Mouse (Mus musculus) intestine, postnatal 0 days (tissue): Measurements from ENCODE around the gene Ddx23. TPM values are rescaled to one million over a fixed set of nuclear protein-coding genes. Genes with fewer than 3 reads are reported as not detected.

Source experiments
- ATAC-seq: fragments of 200-750 bp; cut with Nextera tagmentation; 2 replicates; pipeline ENCODE4 v1.8.0; 2017; ENCODE audit warnings: mild to moderate bottlenecking, moderate TSS enrichment, moderate library complexity
- H3K27ac ChIP-seq: fragments of 300-500 bp; sonication (generic); 2 replicates; pipeline ENCODE4 v1.5.1; 2014; ENCODE audit warnings: mild to moderate bottlenecking, low read depth, low read length, moderate library complexity
- H3K27me3 ChIP-seq: fragments of 300-500 bp; sonication (generic); replicated peaks from 2 replicates; pipeline ENCODE4 v1.6.1; 2014; ENCODE audit warnings: low read length, mixed read lengths; ENCODE audit not compliant: control insufficient read depth, insufficient read depth
- H3K36me3 ChIP-seq: fragments of 300-500 bp; sonication (generic); 2 replicates; pipeline ENCODE4 v1.6.1; 2014; ENCODE audit warnings: mild to moderate bottlenecking, moderate library complexity; ENCODE audit not compliant: control insufficient read depth, insufficient read depth
- H3K4me1 ChIP-seq: fragments of 300-500 bp; sonication (generic); replicated peaks from 2 replicates; pipeline ENCODE4 v1.6.1; 2014; ENCODE audit warnings: antibody characterized with exemption, low read length, mixed read lengths; ENCODE audit not compliant: control insufficient read depth, insufficient read depth
- H3K4me2 ChIP-seq: fragments of 300-500 bp; sonication (generic); replicated peaks from 2 replicates; pipeline ENCODE4 v1.6.1; 2014; ENCODE audit warnings: low read depth, mild to moderate bottlenecking, moderate library complexity
- H3K4me3 ChIP-seq: fragments of 300-500 bp; sonication (generic); 2 replicates; pipeline ENCODE4 v1.5.1; 2014; ENCODE audit warnings: low read depth, low read length
- H3K9ac ChIP-seq: fragments of 300-500 bp; sonication (generic); 2 replicates; pipeline ENCODE4 v1.6.1; 2014; ENCODE audit warnings: mild to moderate bottlenecking, low read depth, low read length
- H3K9me3 ChIP-seq: fragments of 300-500 bp; sonication (generic); 2 replicates; pipeline ENCODE4 v1.6.1; 2016; ENCODE audit warnings: mixed run types; ENCODE audit not compliant: control insufficient read depth
- CTCF ChIP-seq: sonication (generic); IDR thresholded peaks from 2 replicates; pipeline ENCODE4 v1.5.1; 2016; ENCODE audit warnings: low read depth, mild to moderate bottlenecking, control low read depth, antibody characterized with exemption, moderate library complexity
- WGBS: fragments of 180-500 bp; shearing (Covaris S2); extraction: QIAGEN DNeasy Blood & Tissue Kit; methylation state at CpG from one replicate; pipeline ENCODE4 v1.1.7; 2014; 5-methylcytosine and 5-hydroxymethylcytosine counted together
- polyA plus RNA-seq: library from polyadenylated mRNA; unstranded; fragments of >200 nt; fragmentation: Nextera tagmentation; extraction: Ambion mirVana; gene quantifications from 2 replicates; pipeline ENCODE4 v1.2.1, GENCODE M21; 2015

The Ddx23 gene
- polyA plus RNA-seq, 1 experiment from 2014 or later, result 9.0 TPM

- TF ChIP-seq CTCF, result peak; percentile 37
Observed at GRCm38 (mm10) chr15:98614971-98615370, 47.7 kb downstream of the Ddx23 start.

GRCm38 (mm10) chr15:98614551-98614950 is 48.1 kb downstream of the Ddx23 start:
- H3K9ac ChIP-seq, result no peak overlapping the region
- no peak overlapping the region for H3K4me2 ChIP-seq
- no peaks in the 10 kb centered on the region for H3K36me3 ChIP-seq
- H3K27me3 ChIP-seq, result no peaks in the 10 kb centered on the region
- peak overlapping the region; percentile 78 for H3K27ac ChIP-seq
- 29% methylated on average over 9 of the region's 9 CpGs for WGBS
- no peaks in the 10 kb centered on the region for H3K9me3 ChIP-seq
- no peaks in the 10 kb centered on the region for H3K4me1 ChIP-seq
- no peak for ATAC-seq
- no peak for TF ChIP-seq CTCF
- H3K4me3 ChIP-seq, result no peak overlapping the region

More at GRCm38 (mm10) chr15:98614971-98615370, 47.7 kb downstream of the Ddx23 start:
- no peaks in the 10 kb centered on the region for H3K4me1 ChIP-seq
- peak overlapping the region; percentile 22 for H3K4me2 ChIP-seq
- H3K9me3 ChIP-seq, result no peaks in the 10 kb centered on the region
- 31% methylated on average over 6 of the region's 6 CpGs for WGBS
- no peak overlapping the region for H3K4me3 ChIP-seq
- H3K36me3 ChIP-seq, result no peaks in the 10 kb centered on the region
- peak overlapping the region; percentile 78 for H3K27ac ChIP-seq
- no peak overlapping the region for H3K9ac ChIP-seq
- no peaks in the 10 kb centered on the region for H3K27me3 ChIP-seq
- ATAC-seq, result peak; percentile 65

DNA sequence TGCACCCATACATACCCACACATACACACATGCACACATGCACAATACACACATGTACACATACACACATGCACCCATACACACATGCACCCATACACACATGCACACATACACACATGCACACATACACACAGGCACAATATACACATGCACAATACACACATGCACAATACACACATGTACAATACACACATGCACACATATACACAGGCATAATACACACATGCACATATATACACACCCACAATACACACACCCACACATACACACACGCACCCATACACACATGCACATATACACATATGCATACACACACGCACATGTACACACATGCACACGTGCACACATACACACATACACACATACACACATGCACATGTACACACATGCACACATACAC is 50.5 kb downstream of the Ddx23 start:
- H3K36me3 ChIP-seq, result no peaks in the 10 kb centered on the region
- H3K4me3 ChIP-seq, result no peak overlapping the region
- H3K4me1 ChIP-seq, result no peaks in the 10 kb centered on the region; the same call in 1 of the 2 replicates
- no peak for TF ChIP-seq CTCF
- H3K4me2 ChIP-seq, result no peak overlapping the region
- no peak for ATAC-seq
- 97% methylated on average over 3 of the region's 3 CpGs for WGBS
- no peak overlapping the region for H3K27ac ChIP-seq
- H3K9me3 ChIP-seq, result no peaks in the 10 kb centered on the region
- H3K9ac ChIP-seq, result no peak overlapping the region
- no peaks in the 10 kb centered on the region for H3K27me3 ChIP-seq

DNA sequence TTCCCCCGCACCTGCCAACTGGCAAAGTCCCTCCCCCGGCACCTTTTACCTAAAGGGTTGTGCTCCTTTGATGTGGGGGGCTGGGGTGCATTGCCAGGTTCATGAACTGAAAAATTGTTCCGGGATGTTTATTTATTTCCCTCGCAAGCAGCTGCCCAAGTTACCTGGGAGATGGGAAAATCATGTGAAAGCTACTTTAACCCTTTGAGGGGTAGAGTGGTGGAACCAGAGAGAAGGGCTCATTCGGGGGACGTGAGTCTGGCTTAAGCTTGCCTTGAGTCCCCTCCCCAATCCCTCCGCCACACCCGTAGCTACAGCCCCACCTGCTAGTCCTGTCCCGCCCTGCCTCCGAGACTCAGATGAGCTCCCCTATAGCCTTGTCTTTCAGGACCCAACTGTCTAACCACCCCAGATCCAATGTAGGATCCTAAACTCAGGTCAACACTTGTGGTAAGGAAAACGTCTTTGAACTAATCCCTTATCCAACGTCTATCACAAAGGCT is 52.5 kb downstream of the Ddx23 start:
- no peak for ATAC-seq
- Histone ChIP-seq H3K4me3 (peak overlapping the region; percentile 86), H3K36me3 (no peaks in the 10 kb centered on the region), H3K9ac (peak overlapping the region; percentile 90), H3K9me3 (no peaks in the 10 kb centered on the region), H3K27me3 (no peaks in the 10 kb centered on the region), H3K4me1 (peaks cover 3% of the 10 kb centered on the region; the same call in 1 of the 2 replicates), H3K4me2 (peak overlapping the region; percentile 78), H3K27ac (peak overlapping the region; percentile 97)
- 7% methylated on average over 12 of the region's 12 CpGs for WGBS
- no peak for TF ChIP-seq CTCF

DNA sequence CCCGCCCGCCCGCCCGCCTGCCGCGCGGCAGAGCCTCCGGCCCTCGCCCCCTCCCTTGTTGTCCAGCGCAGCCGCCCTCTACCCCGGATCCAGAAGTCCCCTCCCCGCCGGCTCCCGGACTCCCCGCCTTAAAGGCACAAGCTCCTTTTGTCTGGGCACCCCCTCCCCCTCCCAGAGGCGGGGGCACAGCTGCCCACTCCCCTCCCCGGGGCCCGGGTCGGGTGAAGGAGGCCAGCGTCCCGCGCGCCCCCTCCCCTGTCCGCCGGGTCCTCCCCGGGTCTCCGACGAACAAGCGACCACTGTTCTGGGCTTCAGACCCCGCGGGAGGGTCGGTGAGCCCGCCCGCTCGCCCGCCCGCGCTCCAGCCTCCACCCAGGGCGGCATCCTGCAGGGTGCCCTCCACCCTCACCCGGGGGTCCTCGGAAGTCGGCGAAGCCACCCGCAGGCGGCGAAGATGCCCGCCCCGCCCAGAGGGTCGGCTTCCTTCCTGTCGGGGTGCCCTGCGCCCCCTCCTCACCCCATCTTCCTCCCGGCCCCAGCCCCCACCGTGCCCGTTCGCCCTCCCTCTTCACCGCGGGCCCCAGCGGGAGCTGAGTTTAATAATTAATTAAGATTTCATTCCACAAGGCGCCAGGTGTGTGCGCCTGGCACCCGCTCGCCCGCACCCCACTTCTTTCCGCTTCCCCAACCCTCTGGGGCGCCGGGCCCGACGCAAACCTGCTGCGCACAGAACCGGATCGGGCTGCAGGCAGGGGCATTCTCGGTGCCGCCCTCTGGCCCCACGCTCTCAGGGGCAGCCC is 53.2 kb downstream of the Ddx23 start, which contains the start of gene Adcy6:
Gene Adcy6 (minus strand): TSS at position 746 of the 800 bp plus-strand sequence.
- ATAC-seq, result peak; percentile 89

GRCm38 (mm10) chr15:98608784-98609250 is 53.9 kb downstream of the Ddx23 start:
- no peak for TF ChIP-seq CTCF
- H3K27ac ChIP-seq, result peak overlapping the region; percentile 97
- H3K4me2 ChIP-seq, result peak overlapping the region; percentile 78
- peak; percentile 43 for ATAC-seq
- peaks cover 10% of the 10 kb centered on the region; the same call in 1 of the 2 replicates for H3K36me3 ChIP-seq
- H3K4me3 ChIP-seq, result peak overlapping the region; percentile 86
- H3K4me1 ChIP-seq, result peaks cover 3% of the 10 kb centered on the region; the same call in 1 of the 2 replicates
- peak overlapping the region; percentile 90 for H3K9ac ChIP-seq
- no peaks in the 10 kb centered on the region for H3K9me3 ChIP-seq
- WGBS, result 1% methylated on average over 12 of the region's 26 CpGs
- H3K27me3 ChIP-seq, result no peaks in the 10 kb centered on the region

More for the DNA sequence above, 53.2 kb downstream of the Ddx23 start, which contains the start of gene Adcy6:
- peak within 1 kb of the TSS; percentile 78 for H3K4me2 ChIP-seq
- H3K36me3 ChIP-seq, result 0 out of 2 replicates have a peak, but pooled peaks cover 2% of the 10 kb centered on the region
- whole genome bisulfite sequencing, result under 1% methylated on average over 53 of the region's 75 CpGs
- H3K9ac ChIP-seq, result peak within 1 kb of the TSS; percentile 90
- peak within 1 kb of the TSS; percentile 86 for H3K4me3 ChIP-seq
- no peak for TF ChIP-seq CTCF
- H3K9me3 ChIP-seq, result no peaks in the 10 kb centered on the region
- H3K4me1 ChIP-seq, result peaks cover 3% of the 10 kb centered on the region; the same call in 1 of the 2 replicates
- H3K27me3 ChIP-seq, result no peaks in the 10 kb centered on the region
- peak within 1 kb of the TSS; percentile 97 for H3K27ac ChIP-seq
